Comparison of ENCODE assay signal across 17 mouse cellular contexts in genomic region chr16:65339225-65339624, GRCm38 (mm10).
"Had no signal": no experiment of that assay in that cellular context is flagged by ENCODE, and none has a peak within 500 bp of the region (broad histone marks: within the 10 kb centered on the region; RNA-seq: fewer than 3 reads in every experiment).

No protein-coding gene starts in this region.

- H3K27ac ChIP-seq: neural tube, embryonic 12.5 days; neural tube, embryonic 13.5 days; neural tube, embryonic 15.5 days; stomach, embryonic 15.5 days; stomach, postnatal 0 days had no signal

- DNase-seq: retina, postnatal 1 day; right cerebral cortex, adult 18-20 months; right cerebral cortex, postnatal 14 days; right cerebral cortex, postnatal 25 days; right cerebral cortex, postnatal 4 days; spleen, adult 18-20 months; thymus, adult 18-20 months; thymus, adult 2 months; thymus, postnatal 14 days; thymus, postnatal 25 days; thymus, postnatal 36 days; thymus, postnatal 4 days had no signal

- H3K36me3 ChIP-seq: neural tube, embryonic 12.5 days; neural tube, embryonic 13.5 days; neural tube, embryonic 15.5 days; stomach, embryonic 15.5 days had no signal

- H3K4me1 ChIP-seq: neural tube, embryonic 12.5 days; neural tube, embryonic 13.5 days; neural tube, embryonic 15.5 days; stomach, embryonic 15.5 days had no signal

- H3K27me3 ChIP-seq: neural tube, embryonic 12.5 days; neural tube, embryonic 13.5 days; neural tube, embryonic 15.5 days; stomach, embryonic 15.5 days had no signal

- H3K4me3 ChIP-seq: neural tube, embryonic 12.5 days; neural tube, embryonic 13.5 days; neural tube, embryonic 15.5 days; stomach, embryonic 15.5 days had no signal
